Comparison of ENCODE assay signal across 8 mouse cellular contexts in genomic region chr11:70409594-70410296, GRCm38 (mm10). TPM values are rescaled to one million over a fixed set of nuclear protein-coding genes. Genes with fewer than 3 reads are reported as not detected.
A peak's percentile ranks its signal among the peaks of the same experiment; 100 is the strongest.
DNase-seq lines count a peak whose midpoint lies in the region; ATAC-seq lines count a peak whose summit lies in the region.

TSS of gene Pelp1 (minus strand) at chr11:70410031.

- peaks cover 21% of the 10 kb centered on the region for H3K36me3 ChIP-seq in intestine, embryonic 14.5 days (ENCODE audit: control insufficient read depth, insufficient read depth, low read length)

- H3K4me1 ChIP-seq in intestine, embryonic 14.5 days (replicated peaks; ENCODE audit: control insufficient read depth, insufficient read depth, low read length) = peaks cover 13% of the 10 kb centered on the region

- H3K27ac ChIP-seq in intestine, embryonic 14.5 days (ENCODE audit: low read depth) = peak within 1 kb of the TSS; percentile 66

- H3K9ac ChIP-seq in intestine, embryonic 14.5 days (ENCODE audit: low read length) = peak within 1 kb of the TSS; percentile 92

- H3K4me3 ChIP-seq in intestine, embryonic 14.5 days (ENCODE audit: low read depth, low read length) = peak within 1 kb of the TSS; percentile 86

- ATAC-seq in intestine, embryonic 14.5 days (replicated peaks; ENCODE audit: low FRiP score, low TSS enrichment, low read depth) = peak; percentile 97

- intact Hi-C loops in left cerebral cortex, postnatal 14 days (cut with DNase I) = no loop called here

- H3K4me2 ChIP-seq in intestine, embryonic 14.5 days (ENCODE audit: low read length) = peak within 1 kb of the TSS; percentile 68

- peak; percentile 89 to 97 for DNase-seq in adrenal gland, adult (ENCODE audit: inconsistent age in 2 of 2, low spot score in 1 of 2)
- DNase-seq in embryo, embryonic 10.5 days (ENCODE audit: low spot score) = peak; percentile 98
- DNase-seq in gastrocnemius, postnatal 25 days = peak; percentile 81
- DNase-seq in intestine, embryonic 14.5 days (ENCODE audit: low spot score) = peak; percentile 99
- DNase-seq in left cerebral cortex, postnatal 14 days (ENCODE audit: low spot score in 2 of 2) = peak; percentile 88 to 91
- peak; percentile 98 for DNase-seq in mesoderm, embryonic 11.5 days (ENCODE audit: low read depth, low spot score)
- DNase-seq in right cerebral cortex, postnatal 36 days (ENCODE audit: low spot score in 2 of 2) = peak; percentile 80 to 89
- peak; percentile 98 for DNase-seq in yolk sac, embryonic 10.5 days (ENCODE audit: low spot score)

- H3K9me3 ChIP-seq in intestine, embryonic 14.5 days (ENCODE audit: control insufficient read depth, low read length) = no peaks in the 10 kb centered on the region

- whole genome bisulfite sequencing in intestine, embryonic 14.5 days = under 1% methylated on average over 56 of the region's 59 CpGs

- no peaks in the 10 kb centered on the region for H3K27me3 ChIP-seq in intestine, embryonic 14.5 days (replicated peaks; ENCODE audit: control insufficient read depth, insufficient read depth, low read length)

RNA-seq across cellular contexts. Expression of gene Pelp1, which starts in this region (rescaled TPM):
- total RNA-seq in gastrocnemius, postnatal 25 days (2021) = 10 to 100 TPM; 15.5 to 18.5 TPM
- 34.3 and 41.2 TPM in 2 replicates for polyA plus RNA-seq in intestine, embryonic 14.5 days (2014; fragmentation: Nextera tagmentation; extraction: Ambion mirVana)
- 10 to 100 TPM; 38.7 to 39.9 TPM for total RNA-seq in left cerebral cortex, postnatal 14 days (2021)

Comparison
In these comparisons a context has a peak if more than half of its experiments do, and no peak if none do; other contexts are left out.
1. Peak in every context shown above with its lines: DNase-seq, ATAC-seq, H3K4me3 ChIP-seq and H3K27ac ChIP-seq.